ENCODE assay signal across 9 mouse cellular contexts in genomic region chr12:71309581-71310067, GRCm38 (mm10). TPM values are rescaled to one million over a fixed set of nuclear protein-coding genes. Genes with fewer than 3 reads are reported as not detected.
DNase-seq lines count a peak whose midpoint lies in the region; ATAC-seq and TF ChIP-seq lines count a peak whose summit lies in the region.
"Had no signal": no experiment of that assay in that cellular context is flagged by ENCODE, and none has a peak within 500 bp of the region (broad histone marks: within the 10 kb centered on the region; RNA-seq: fewer than 3 reads in every experiment).

TSS of gene Dact1 (plus strand) at chr12:71309884.

- H3ac ChIP-seq in myocyte (ENCODE audit: control insufficient read depth, insufficient read length): peak within 1 kb of the TSS; percentile 76

- peak; percentile 83 for ATAC-seq in embryonic facial prominence, embryonic 12.5 days (ENCODE audit: insufficient number of reproducible peaks, insufficient read depth, low FRiP score, low TSS enrichment)

- no peaks in the 10 kb centered on the region for H3K9me3 ChIP-seq in embryonic facial prominence, embryonic 12.5 days

- peak within 1 kb of the TSS; percentile 49; the same call in 1 of the 2 replicates for H3K4me3 ChIP-seq in spleen, adult 2 months (ENCODE audit: extremely low read depth, insufficient read depth, insufficient read length)
- H3K4me3 ChIP-seq in embryonic facial prominence, embryonic 12.5 days: peak within 1 kb of the TSS; percentile 91
- H3K4me3 ChIP-seq in liver, adult 2 months (ENCODE audit: insufficient read depth, low read depth, low read length): peak within 1 kb of the TSS; percentile 57
- H3K4me3 ChIP-seq in myocyte: peak within 1 kb of the TSS; percentile 26

- peak within 1 kb of the TSS; percentile 54 for H3K4me2 ChIP-seq in embryonic facial prominence, embryonic 12.5 days (replicated peaks)
- peak within 1 kb of the TSS; percentile 84 for H3K4me2 ChIP-seq in myocyte (ENCODE audit: low read depth)

- 1% methylated on average over 62 of the region's 76 CpGs for WGBS in spleen, adult 2 months
- 0% methylated on average over 65 of the region's 76 CpGs for WGBS in embryonic facial prominence, embryonic 12.5 days
- under 1% methylated on average over 59 of the region's 76 CpGs for WGBS in liver, adult 2 months

- no peaks in the 10 kb centered on the region; the same call in 1 of the 2 replicates for H3K4me1 ChIP-seq in spleen, adult 2 months (ENCODE audit: control insufficient read depth, insufficient read depth, insufficient read length)
- H3K4me1 ChIP-seq in embryonic facial prominence, embryonic 12.5 days: peaks cover 29% of the 10 kb centered on the region
- no peaks in the 10 kb centered on the region for H3K4me1 ChIP-seq in liver, adult 2 months (ENCODE audit: control insufficient read depth, insufficient read depth, low read length)

- peaks cover 10% of the 10 kb centered on the region for H3K27me3 ChIP-seq in spleen, adult 2 months (ENCODE audit: control insufficient read depth, insufficient read depth, low read length)
- no peaks in the 10 kb centered on the region for H3K27me3 ChIP-seq in embryonic facial prominence, embryonic 12.5 days
- H3K27me3 ChIP-seq in liver, adult 2 months (ENCODE audit: control insufficient read depth, insufficient read depth, low read length): no peaks in the 10 kb centered on the region
- no peaks in the 10 kb centered on the region for H3K27me3 ChIP-seq in myocyte (ENCODE audit: control insufficient read depth, insufficient read depth, insufficient read length)

- no peak for TF ChIP-seq POLR2A in spleen, adult 2 months (IDR thresholded peaks at IDR 0.05; ENCODE audit: low read depth, low read length)
- peak; percentile 62 for TF ChIP-seq POLR2A in liver, adult 2 months (IDR thresholded peaks at IDR 0.05; ENCODE audit: extremely low read depth, insufficient read depth, low read length)
- peak; percentile 68 for TF ChIP-seq POLR2A in myocyte (IDR thresholded peaks at IDR 0.05; ENCODE audit: insufficient read length, low read depth)

- peak within 1 kb of the TSS; percentile 25; the same call in 1 of the 2 replicates for H3K27ac ChIP-seq in spleen, adult 2 months (ENCODE audit: insufficient read depth, low read length)
- peak within 1 kb of the TSS; percentile 97 for H3K27ac ChIP-seq in embryonic facial prominence, embryonic 12.5 days
- H3K27ac ChIP-seq in liver, adult 2 months (replicated peaks; ENCODE audit: insufficient read depth, low read depth, low read length): no peak within 1 kb of the TSS; the same call in none of the 2 replicates

- H3K36me3 ChIP-seq in spleen, adult 2 months (ENCODE audit: control insufficient read depth, insufficient read depth, low read length): no peaks in the 10 kb centered on the region
- peaks cover 17% of the 10 kb centered on the region for H3K36me3 ChIP-seq in embryonic facial prominence, embryonic 12.5 days
- H3K36me3 ChIP-seq in liver, adult 2 months (ENCODE audit: control insufficient read depth, insufficient read depth, low read length): peaks cover 12% of the 10 kb centered on the region; the same call in 1 of the 2 replicates
- no peaks in the 10 kb centered on the region for H3K36me3 ChIP-seq in myocyte (ENCODE audit: control insufficient read depth, insufficient read depth)

- no peaks in the 10 kb centered on the region for H3K79me2 ChIP-seq in liver, adult 2 months (ENCODE audit: control insufficient read depth, insufficient read depth, low read length)
- no peaks in the 10 kb centered on the region for H3K79me2 ChIP-seq in myocyte (ENCODE audit: control insufficient read depth, insufficient read depth)

- peak within 1 kb of the TSS; percentile 93 for H3K9ac ChIP-seq in embryonic facial prominence, embryonic 12.5 days
- H3K9ac ChIP-seq in liver, adult 2 months (ENCODE audit: low read depth, low read length): peak within 1 kb of the TSS; percentile 91

- TF ChIP-seq CTCF in spleen, adult 2 months (IDR thresholded peaks at IDR 0.05; ENCODE audit: extremely low read depth, insufficient read depth, insufficient read length, insufficient replicate concordance): no peak
- no peak for TF ChIP-seq CTCF in liver, adult 2 months (IDR thresholded peaks at IDR 0.05; ENCODE audit: low read depth, low read length)

- no peak for DNase-seq in spleen, adult 2 months (ENCODE audit: low read depth in 1 of 2, low spot score in 2 of 2)
- DNase-seq in spleen, postnatal 14 days (ENCODE audit: low spot score in 2 of 2): no peak
- DNase-seq in heart, adult 9 months (ENCODE audit: low spot score in 2 of 2): peak; percentile 65 to 71
- DNase-seq in kidney, adult 9 months: peak; percentile 44
- no peak for DNase-seq in liver, adult 2 months (ENCODE audit: extremely low read depth, low read depth, low spot score)
- peak; percentile 73 for DNase-seq in testis, postnatal 10 days (ENCODE audit: low spot score)

TF ChIP-seq in myocyte, 11 proteins besides CTCF, POLR2A, EP300 and RAD21:
- TF ChIP-seq MYOD1 (IDR thresholded peaks at IDR 0.05; ENCODE audit: control insufficient read depth in 1 of 3, insufficient read length in 2 of 3, low read depth in 2 of 3) (peak in 1 of 3 experiments; percentile 7), REST (IDR thresholded peaks at IDR 0.05; ENCODE audit: insufficient read depth, insufficient read length) (no peak)

RNA-seq across cellular contexts. Expression of gene Dact1, which starts in this region (rescaled TPM):
- 4.7 and 7.2 TPM in 2 replicates for polyA plus RNA-seq in spleen, adult 2 months (2012; rRNA removed)
- polyA plus RNA-seq in embryonic facial prominence, embryonic 12.5 days (2016; fragmentation: Nextera tagmentation; extraction: Ambion mirVana): 72.9 and 74.1 TPM in 2 replicates
- 1.7 and 2.1 TPM in 2 replicates for total RNA-seq in liver, adult 2 months (2014; rRNA removed)
- polyA plus RNA-seq in liver, adult 2 months (2012; rRNA removed): 0.98 and 1.4 TPM in 2 replicates
- 1.0 TPM for polyA plus RNA-seq in myocyte (2012; fragmentation: generic; extraction: Trizol)
- total RNA-seq: MEL had no signal

Comparison
In these comparisons a context has a peak if more than half of its experiments do, and no peak if none do; other contexts are left out.
1. DNase-seq: peak in heart, adult 9 months (2 of 2), kidney, adult 9 months (single experiment) and testis, postnatal 10 days (single experiment); none in spleen, adult 2 months (0 of 2), spleen, postnatal 14 days (0 of 2) and liver, adult 2 months (single experiment).
2. H3K4me3 ChIP-seq: peak in every context shown above with its lines; median percentile 91 in embryonic facial prominence, embryonic 12.5 days; 57 in liver, adult 2 months; 49 in spleen, adult 2 months; 26 in myocyte.